Mouse (Mus musculus) hindbrain, embryonic 16.5 days (tissue): ENCODE measurements around the gene Lbr. TPM values are rescaled to one million over a fixed set of nuclear protein-coding genes. Genes with fewer than 3 reads are reported as not detected.

Source experiments
- ATAC-seq: fragments of 200-750 bp; cut with Nextera tagmentation; 2 replicates; pipeline ENCODE4 v1.8.0; 2017; ENCODE audit warnings: moderate TSS enrichment, moderate library complexity
- H3K27ac ChIP-seq: fragments of 300-500 bp; sonication (generic); 2 replicates; pipeline ENCODE4 v1.5.1; 2014; ENCODE audit warnings: low read depth, mild to moderate bottlenecking, control low read depth, low read length, moderate library complexity
- H3K27me3 ChIP-seq: fragments of 300-500 bp; sonication (generic); replicated peaks from 2 replicates; pipeline ENCODE4 v1.6.1; 2014; ENCODE audit warnings: low read length; ENCODE audit not compliant: control insufficient read depth, insufficient read depth
- H3K36me3 ChIP-seq: fragments of 300-500 bp; sonication (generic); 2 replicates; pipeline ENCODE4 v1.6.1; 2014; ENCODE audit warnings: mild to moderate bottlenecking, low read length, moderate library complexity, mixed read lengths; ENCODE audit not compliant: control insufficient read depth, insufficient read depth
- H3K4me1 ChIP-seq: fragments of 300-500 bp; sonication (generic); 2 replicates; pipeline ENCODE4 v1.6.1; 2014; ENCODE audit warnings: low read depth, low read length; ENCODE audit not compliant: control insufficient read depth, insufficient read depth
- H3K4me2 ChIP-seq: fragments of 300-500 bp; sonication (generic); 2 replicates; pipeline ENCODE4 v1.6.1; 2014; ENCODE audit warnings: mild to moderate bottlenecking, low read length, control low read depth, moderate library complexity
- H3K4me3 ChIP-seq: fragments of 300-500 bp; sonication (generic); 2 replicates; pipeline ENCODE4 v1.5.1; 2014; ENCODE audit warnings: mild to moderate bottlenecking, low read length, control low read depth, moderate library complexity
- H3K9ac ChIP-seq: fragments of 300-500 bp; sonication (generic); 2 replicates; pipeline ENCODE4 v1.6.1; 2014; ENCODE audit warnings: low read depth, mild to moderate bottlenecking, control low read depth, low read length, moderate library complexity
- H3K9me3 ChIP-seq: fragments of 300-500 bp; sonication (generic); 2 replicates; pipeline ENCODE4 v1.6.1; 2014; ENCODE audit warnings: mild to moderate bottlenecking, low read length, moderate library complexity; ENCODE audit not compliant: control insufficient read depth
- WGBS: fragments of 180-500 bp; shearing (Covaris S2); extraction: QIAGEN DNeasy Blood & Tissue Kit; methylation state at CpG from one replicate; pipeline ENCODE4 v1.1.7; 2014; 5-methylcytosine and 5-hydroxymethylcytosine counted together
- polyA plus RNA-seq: library from polyadenylated mRNA; unstranded; fragments of >200 nt; fragmentation: Nextera tagmentation; extraction: Ambion mirVana; gene quantifications from 2 replicates; pipeline ENCODE4 v1.2.1, GENCODE M21; 2015

The Lbr gene
- polyA plus RNA-seq, 1 experiment from 2014 or later, result 27.7 TPM

DNA sequence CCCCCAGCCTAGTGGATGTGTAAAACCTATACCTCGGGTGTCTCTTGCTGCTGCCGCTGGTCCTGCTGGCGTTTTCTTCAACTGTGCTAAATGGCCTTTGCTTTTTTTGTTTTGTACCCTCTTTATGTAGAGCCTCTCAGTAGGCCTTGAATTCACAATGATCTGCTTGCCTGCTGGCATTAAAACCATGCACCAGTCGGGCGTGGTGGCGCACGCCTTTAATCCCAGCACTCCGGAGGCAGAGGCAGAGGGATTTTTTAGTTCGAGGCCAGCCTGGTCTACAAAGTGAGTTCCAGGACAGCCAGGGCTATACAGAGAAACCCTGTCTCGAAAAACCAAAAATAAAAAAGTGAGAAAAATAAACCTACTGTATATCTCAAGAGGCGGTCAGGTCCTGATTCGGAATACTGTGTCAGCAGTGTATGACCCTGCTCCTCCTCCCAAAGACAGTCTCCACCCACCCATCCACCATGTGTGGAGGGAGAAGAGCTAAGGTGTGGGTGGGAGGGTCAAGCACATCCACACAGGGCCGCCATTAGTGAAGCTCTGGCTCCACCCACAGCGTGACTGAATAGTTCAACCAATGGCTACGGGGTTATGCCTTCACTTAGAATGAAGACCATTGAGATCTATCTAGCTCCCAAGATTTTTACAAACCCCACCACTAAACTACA lies 2.2 kb upstream of the Lbr start:
- no peak overlapping the region for H3K4me2 ChIP-seq
- H3K36me3 ChIP-seq, result no peaks in the 10 kb centered on the region
- H3K4me3 ChIP-seq, result no peak overlapping the region
- no peak overlapping the region for H3K27ac ChIP-seq
- H3K27me3 ChIP-seq, result no peaks in the 10 kb centered on the region
- H3K9me3 ChIP-seq, result no peaks in the 10 kb centered on the region
- no peak for ATAC-seq
- WGBS, result 69% methylated on average over 15 of the region's 15 CpGs
- no peak overlapping the region for H3K9ac ChIP-seq
- H3K4me1 ChIP-seq, result peaks cover 15% of the 10 kb centered on the region

- H3K36me3 ChIP-seq, result no peaks in the 10 kb centered on the region
- peak overlapping the region; percentile 93 for H3K4me3 ChIP-seq
- H3K27me3 ChIP-seq, result no peaks in the 10 kb centered on the region
- peak overlapping the region; percentile 80 for H3K4me2 ChIP-seq
- peak overlapping the region; percentile 96 for H3K27ac ChIP-seq
- ATAC-seq, result peak; percentile 99
- under 1% methylated on average over 80 of the region's 113 CpGs for WGBS
- H3K9ac ChIP-seq, result peak overlapping the region; percentile 94
- peaks cover 23% of the 10 kb centered on the region for H3K4me1 ChIP-seq
- no peaks in the 10 kb centered on the region for H3K9me3 ChIP-seq
Measured at GRCm38 (mm10) chr1:181841864-181842672, 778 bp downstream of the Lbr start.

- WGBS, result under 1% methylated on average over 16 of the region's 16 CpGs
- no peaks in the 10 kb centered on the region for H3K9me3 ChIP-seq
- no peak for ATAC-seq
Measured at GRCm38 (mm10) chr1:181841396-181841795, 1.4 kb downstream of the Lbr start.

DNA sequence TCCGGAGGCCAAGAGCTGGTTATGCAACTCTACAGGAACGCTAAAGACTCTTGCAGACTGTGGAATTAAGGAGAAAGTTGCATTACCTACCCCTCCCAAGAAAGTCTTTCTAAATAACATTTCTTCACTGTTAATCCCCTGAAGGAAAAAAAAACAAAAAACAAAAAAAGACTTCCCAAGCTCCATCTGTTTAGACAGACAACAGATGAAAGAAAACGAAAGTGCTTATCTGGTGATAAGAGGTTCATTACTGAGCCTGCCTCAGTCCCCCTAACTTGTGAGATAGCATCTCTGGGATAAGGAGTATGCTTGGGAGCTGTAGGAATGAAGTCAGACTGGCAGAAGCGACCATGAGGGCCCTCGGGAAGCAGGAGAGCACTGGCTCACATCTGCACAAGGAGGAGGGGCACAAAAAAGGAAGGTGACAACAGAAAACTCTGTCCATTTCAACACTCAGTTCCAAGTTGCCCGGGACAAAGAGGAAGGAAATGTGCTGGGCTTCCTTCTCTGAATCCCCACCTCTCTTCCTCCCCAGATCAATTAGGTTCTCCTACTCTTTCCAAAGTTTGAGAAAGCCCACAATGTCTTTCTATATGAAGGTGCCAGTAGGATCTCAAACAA lies 3.0 kb downstream of the Lbr start:
- no peaks in the 10 kb centered on the region for H3K27me3 ChIP-seq
- H3K9me3 ChIP-seq, result no peaks in the 10 kb centered on the region
- H3K4me1 ChIP-seq, result peaks cover 23% of the 10 kb centered on the region
- peak overlapping the region; percentile 80 for H3K4me2 ChIP-seq
- peaks cover 14% of the 10 kb centered on the region for H3K36me3 ChIP-seq
- peak overlapping the region; percentile 3; the same call in 1 of the 2 replicates for H3K4me3 ChIP-seq
- 19% methylated on average over 6 of the region's 6 CpGs for WGBS
- H3K9ac ChIP-seq, result no peak overlapping the region
- no peak overlapping the region for H3K27ac ChIP-seq
- ATAC-seq, result no peak

More at GRCm38 (mm10) chr1:181841396-181841795, 1.4 kb downstream of the Lbr start:
- peak overlapping the region; percentile 80 for H3K4me2 ChIP-seq
- no peaks in the 10 kb centered on the region for H3K27me3 ChIP-seq
- peak overlapping the region; percentile 93 for H3K4me3 ChIP-seq
- H3K4me1 ChIP-seq, result peaks cover 23% of the 10 kb centered on the region
- H3K9ac ChIP-seq, result peak overlapping the region; percentile 94
- H3K36me3 ChIP-seq, result 0 out of 2 replicates have a peak, but pooled peaks cover 3% of the 10 kb centered on the region
- H3K27ac ChIP-seq, result peak overlapping the region; percentile 96

DNA sequence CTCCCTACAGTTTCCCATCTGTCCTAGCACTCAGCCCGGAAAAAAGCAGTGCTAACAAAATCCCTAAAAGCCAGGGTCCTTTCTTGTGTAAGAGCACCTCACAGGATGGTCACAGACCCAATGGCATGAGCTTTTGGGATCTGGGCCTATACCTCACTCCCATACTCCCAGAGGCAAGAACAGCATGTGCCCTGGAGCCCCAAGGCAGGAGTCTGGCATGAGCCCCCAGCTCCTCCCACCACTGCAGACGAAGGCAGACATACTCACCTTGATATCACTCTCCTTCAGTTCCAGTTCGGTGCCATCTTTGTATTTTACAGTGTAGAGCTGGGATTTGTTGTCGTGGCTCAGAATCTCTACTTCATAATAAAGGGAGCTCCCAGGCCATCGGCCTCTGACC lies 4.7 kb downstream of the Lbr start:
- H3K4me2 ChIP-seq, result no peak overlapping the region
- peaks cover 15% of the 10 kb centered on the region for H3K36me3 ChIP-seq
- peaks cover 19% of the 10 kb centered on the region for H3K4me1 ChIP-seq
- no peak overlapping the region for H3K9ac ChIP-seq
- no peak for ATAC-seq
- no peak overlapping the region for H3K27ac ChIP-seq
- 82% methylated on average over 5 of the region's 5 CpGs for WGBS
- no peaks in the 10 kb centered on the region for H3K27me3 ChIP-seq
- H3K4me3 ChIP-seq, result no peak overlapping the region
- no peaks in the 10 kb centered on the region for H3K9me3 ChIP-seq

DNA sequence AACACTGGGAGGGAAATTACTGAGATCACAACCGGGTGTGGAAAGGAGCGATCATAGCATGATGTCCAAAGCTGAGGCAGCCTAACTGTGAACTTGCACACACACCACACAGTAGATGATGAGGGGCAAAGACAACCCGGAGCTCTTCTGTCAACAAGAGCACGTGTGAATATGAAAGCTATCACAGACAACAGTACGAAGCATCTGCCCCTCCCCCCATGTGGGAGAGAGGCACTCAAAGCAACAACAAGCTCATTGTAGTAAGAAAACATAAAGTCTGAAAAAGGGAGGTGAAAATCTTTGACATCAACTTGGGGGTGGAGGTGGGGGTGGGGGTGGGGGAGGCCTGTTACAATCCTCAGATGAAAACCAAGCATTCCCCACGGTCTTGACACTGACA lies 9.7 kb downstream of the Lbr start:
- 81% methylated on average over 6 of the region's 6 CpGs for WGBS
- H3K4me3 ChIP-seq, result no peak overlapping the region
- no peaks in the 10 kb centered on the region for H3K27me3 ChIP-seq
- no peak for ATAC-seq
- no peak overlapping the region for H3K4me2 ChIP-seq
- H3K27ac ChIP-seq, result no peak overlapping the region
- H3K9ac ChIP-seq, result no peak overlapping the region
- peaks cover 34% of the 10 kb centered on the region for H3K36me3 ChIP-seq
- H3K4me1 ChIP-seq, result no peaks in the 10 kb centered on the region
- H3K9me3 ChIP-seq, result no peaks in the 10 kb centered on the region

- no peaks in the 10 kb centered on the region for H3K4me1 ChIP-seq
- 86% methylated on average over 5 of the region's 5 CpGs for WGBS
- H3K4me3 ChIP-seq, result no peak overlapping the region
- no peaks in the 10 kb centered on the region for H3K27me3 ChIP-seq
- ATAC-seq, result no peak
- no peak overlapping the region for H3K9ac ChIP-seq
- no peak overlapping the region for H3K4me2 ChIP-seq
- no peaks in the 10 kb centered on the region for H3K9me3 ChIP-seq
- H3K36me3 ChIP-seq, result peaks cover 34% of the 10 kb centered on the region
- no peak overlapping the region for H3K27ac ChIP-seq
Measured at GRCm38 (mm10) chr1:181832720-181833119, 10.1 kb downstream of the Lbr start.

GRCm38 (mm10) chr1:181828365-181828764 lies 14.5 kb downstream of the Lbr start:
- no peak overlapping the region for H3K4me2 ChIP-seq
- peaks cover 37% of the 10 kb centered on the region for H3K36me3 ChIP-seq
- H3K9me3 ChIP-seq, result no peaks in the 10 kb centered on the region
- no peak overlapping the region for H3K27ac ChIP-seq
- H3K4me1 ChIP-seq, result no peaks in the 10 kb centered on the region
- 92% methylated on average over 5 of the region's 5 CpGs for WGBS
- H3K9ac ChIP-seq, result no peak overlapping the region
- no peak overlapping the region for H3K4me3 ChIP-seq
- no peak for ATAC-seq
- no peaks in the 10 kb centered on the region for H3K27me3 ChIP-seq

DNA sequence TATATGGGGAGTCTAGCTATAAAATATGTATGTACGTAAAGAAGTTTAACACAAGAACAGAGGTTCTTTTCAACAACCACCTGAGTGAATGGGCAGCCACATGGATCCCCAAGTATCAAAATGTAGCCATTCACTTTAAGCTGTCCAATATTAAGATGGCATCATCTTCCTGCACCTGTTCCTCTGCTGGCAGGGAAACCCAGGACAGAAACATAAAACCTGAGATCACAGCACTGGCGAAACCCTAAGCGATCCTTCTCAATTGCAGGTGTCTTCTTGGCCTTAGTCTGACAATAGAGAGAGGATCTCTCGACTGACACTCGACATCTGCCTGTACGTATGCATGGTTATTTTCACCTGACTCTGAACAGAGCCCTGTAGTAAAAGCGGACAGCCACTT lies 16.1 kb downstream of the Lbr start:
- no peak overlapping the region for H3K9ac ChIP-seq
- no peak overlapping the region for H3K27ac ChIP-seq
- H3K4me2 ChIP-seq, result no peak overlapping the region
- H3K9me3 ChIP-seq, result no peaks in the 10 kb centered on the region
- no peak for ATAC-seq
- H3K36me3 ChIP-seq, result peaks cover 37% of the 10 kb centered on the region
- no peak overlapping the region for H3K4me3 ChIP-seq
- no peaks in the 10 kb centered on the region for H3K27me3 ChIP-seq
- 98% methylated on average over 7 of the region's 7 CpGs for WGBS
- H3K4me1 ChIP-seq, result no peaks in the 10 kb centered on the region
